Mouse (Mus musculus): Measurements from ENCODE around the gene Csf2ra.

DNA sequence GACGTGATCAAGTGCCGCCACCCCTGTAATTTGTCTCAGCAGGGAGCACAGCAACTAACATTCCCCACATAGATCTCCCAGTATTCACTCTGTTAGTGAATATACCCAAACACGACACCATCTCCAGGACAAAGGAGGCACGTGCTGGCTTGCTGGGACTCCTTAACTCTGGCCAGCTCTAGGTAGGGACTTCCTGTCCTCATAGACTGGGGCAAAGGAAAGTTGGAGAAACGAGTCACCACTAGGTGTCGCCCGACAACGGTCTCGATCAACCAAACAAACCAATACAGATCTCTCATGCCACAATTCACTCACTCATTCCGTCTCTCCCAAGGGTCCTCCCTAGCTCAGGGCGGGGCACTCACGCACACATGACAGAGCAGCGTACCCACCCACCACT is 28.9 kb downstream of the Csf2ra start:
- TF ChIP-seq CEBPB (IDR thresholded peaks at IDR 0.05; ENCODE audit: low read depth) (no peak), CTCF (IDR thresholded peaks at IDR 0.05; ENCODE audit: control insufficient read depth, insufficient read depth, insufficient read length) (no peak), MAX (IDR thresholded peaks at IDR 0.05) (no peak), USF1 (IDR thresholded peaks at IDR 0.05; ENCODE audit: low read depth) (peak; percentile 14), MYOG (IDR thresholded peaks at IDR 0.05; ENCODE audit: control insufficient read depth, extremely low read depth, insufficient read length) (no peak)

All from C2C12 (cell line).